14 mouse cellular contexts compared by ENCODE assay signal in the genomic region with DNA sequence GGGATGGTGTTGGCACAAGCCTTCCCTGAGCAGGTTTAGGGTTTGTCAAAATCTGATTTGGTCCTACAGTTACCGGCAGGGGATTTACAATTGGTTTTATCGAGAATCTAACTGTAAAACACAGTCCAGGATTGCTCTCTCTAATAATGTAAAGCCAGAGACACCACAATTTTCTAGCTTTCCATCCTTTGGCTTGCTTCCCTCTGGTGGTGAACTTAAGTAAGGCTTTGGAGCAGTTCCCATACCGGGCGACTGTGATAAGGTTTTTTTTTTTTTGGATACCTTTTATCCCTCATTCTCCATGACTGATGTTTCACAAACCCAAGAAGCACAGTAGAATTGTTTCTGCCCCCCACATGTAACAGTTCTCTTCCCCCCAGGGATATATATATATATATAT.
DNase-seq lines count a peak whose midpoint lies in the region; ATAC-seq and TF ChIP-seq lines count a peak whose summit lies in the region.
"Had no signal": no experiment of that assay in that cellular context is flagged by ENCODE, and none has a peak within 500 bp of the region (broad histone marks: within the 10 kb centered on the region; RNA-seq: fewer than 3 reads in every experiment).

No protein-coding gene starts in this region.

- H3K4me1 ChIP-seq in hindbrain, embryonic 14.5 days (replicated peaks; ENCODE audit: control insufficient read depth, insufficient read depth, low read length), result no peaks in the 10 kb centered on the region
- H3K4me1 ChIP-seq: forebrain, embryonic 15.5 days; hindbrain, embryonic 15.5 days had no signal

- intact Hi-C loops in left cerebral cortex, adult 2 months (cut with DNase I), result no loop called here

- no peaks in the 10 kb centered on the region for H3K27me3 ChIP-seq in hindbrain, embryonic 14.5 days (ENCODE audit: control insufficient read depth, insufficient read depth, low read length)
- H3K27me3 ChIP-seq: forebrain, embryonic 15.5 days; hindbrain, embryonic 15.5 days had no signal

- H3K4me2 ChIP-seq in hindbrain, embryonic 14.5 days (replicated peaks), result no peak overlapping the region
- H3K4me2 ChIP-seq: forebrain, embryonic 15.5 days; hindbrain, embryonic 15.5 days had no signal

- no peak for ATAC-seq in hindbrain, embryonic 14.5 days (ENCODE audit: low FRiP score)
- ATAC-seq: forebrain, embryonic 15.5 days had no signal

- H3K4me3 ChIP-seq in left cerebral cortex, adult 2 months, result no peak overlapping the region
- H3K4me3 ChIP-seq in hindbrain, embryonic 14.5 days (replicated peaks; ENCODE audit: low read length), result no peak overlapping the region
- H3K4me3 ChIP-seq: forebrain, embryonic 15.5 days; hindbrain, embryonic 15.5 days had no signal

- H3K36me3 ChIP-seq in hindbrain, embryonic 14.5 days (replicated peaks; ENCODE audit: control insufficient read depth, insufficient read depth), result no peaks in the 10 kb centered on the region
- H3K36me3 ChIP-seq: forebrain, embryonic 15.5 days; hindbrain, embryonic 15.5 days had no signal

- H3K9me3 ChIP-seq in hindbrain, embryonic 14.5 days (ENCODE audit: control insufficient read depth, low read length), result no peaks in the 10 kb centered on the region
- H3K9me3 ChIP-seq: forebrain, embryonic 15.5 days; hindbrain, embryonic 15.5 days had no signal

- DNase-seq in embryo, embryonic 11 days, result peak; percentile 17
- DNase-seq in embryo, embryonic 10.5 days (ENCODE audit: low spot score), result no peak
- no peak for DNase-seq in left cerebral cortex, adult 2 months (ENCODE audit: extremely low spot score in 1 of 2, low spot score in 2 of 2)
- DNase-seq in left cerebral cortex, adult 18-20 months (ENCODE audit: low spot score in 2 of 2), result no peak
- DNase-seq in 416B (ENCODE audit: low read depth) (peak; percentile 57), adipocyte (ENCODE audit: low spot score) (peak; percentile 36)
- DNase-seq in cerebellum, adult 11 months, result no peak
- no peak for DNase-seq in hindbrain, embryonic 14.5 days (ENCODE audit: low spot score)
- DNase-seq: cerebellum, adult 18-20 months; heart, adult 18-20 months; retina, postnatal 1 day; thymus, postnatal 14 days had no signal

- 72% methylated on average over 4 of the region's 4 CpGs for WGBS in hindbrain, embryonic 14.5 days

- H3K9ac ChIP-seq in hindbrain, embryonic 14.5 days, result no peak overlapping the region
- H3K9ac ChIP-seq: forebrain, embryonic 15.5 days; hindbrain, embryonic 15.5 days had no signal

- TF ChIP-seq CTCF in left cerebral cortex, adult 2 months (IDR thresholded peaks at IDR 0.05), result peak; percentile 9

- H3K27ac ChIP-seq in left cerebral cortex, adult 2 months, result no peak overlapping the region
- no peak overlapping the region for H3K27ac ChIP-seq in hindbrain, embryonic 14.5 days
- H3K27ac ChIP-seq: forebrain, embryonic 15.5 days; hindbrain, embryonic 15.5 days had no signal

Comparison
In these comparisons a context has a peak if more than half of its experiments do, and no peak if none do; other contexts are left out.
1. DNase-seq: peak in embryo, embryonic 11 days (single experiment), 416B (single experiment) and adipocyte (single experiment); none in embryo, embryonic 10.5 days (single experiment), left cerebral cortex, adult 2 months (0 of 2), left cerebral cortex, adult 18-20 months (0 of 2), cerebellum, adult 11 months (single experiment) and hindbrain, embryonic 14.5 days (single experiment).